Mouse (Mus musculus) G1E (cell line): ENCODE measurements around the gene Arhgap18. TPM values are rescaled to one million over a fixed set of nuclear protein-coding genes. Genes with fewer than 3 reads are reported as not detected.

Source experiments
- ATAC-seq: 2 replicates; pipeline ENCODE4 v1.8.0; 2016; ENCODE audit warnings: mild to moderate bottlenecking; ENCODE audit not compliant: insufficient number of reproducible peaks, poor library complexity, low FRiP score, severe bottlenecking; ENCODE audit errors: extremely low read depth
- DNase-seq: peaks from one replicate; pipeline ENCODE4 v3.0.0; 2012; ENCODE audit warnings: low spot score
- H3K27me3 ChIP-seq: 2 replicates; pipeline ENCODE4 v1.6.1; 2012; ENCODE audit warnings: mild to moderate bottlenecking, low read length, inconsistent platforms; ENCODE audit not compliant: insufficient read depth
- H3K36me3 ChIP-seq: replicated peaks from 2 replicates; pipeline ENCODE3; 2012; ENCODE audit warnings: mild to moderate bottlenecking, inconsistent platforms
- H3K4me1 ChIP-seq: 2 replicates; pipeline ENCODE4 v1.6.1; 2012; ENCODE audit warnings: low read depth, low read length, inconsistent platforms, mixed read lengths; ENCODE audit not compliant: insufficient read depth
- H3K4me3 ChIP-seq: 2 replicates; pipeline ENCODE4 v1.5.1; 2012; ENCODE audit warnings: low read depth, mild to moderate bottlenecking, inconsistent platforms, low read length, moderate library complexity, mixed read lengths
- H3K9me3 ChIP-seq: replicated peaks from 2 replicates; pipeline ENCODE4 v1.6.1; 2012; ENCODE audit warnings: inconsistent platforms
- CTCF ChIP-seq: IDR thresholded peaks from 2 replicates; pipeline ENCODE4 v1.5.1; 2012; ENCODE audit warnings: low read depth, low read length, inconsistent platforms, mixed read lengths
- GATA1 ChIP-seq: IDR thresholded peaks from 2 replicates; pipeline ENCODE4 v1.6.1; 2012; ENCODE audit warnings: borderline replicate concordance, low read length, inconsistent platforms, mixed read lengths
- GATA2 ChIP-seq: IDR thresholded peaks from 2 replicates; pipeline ENCODE4 v1.6.1; 2012; ENCODE audit warnings: low read depth, low read length, inconsistent platforms, borderline replicate concordance
- POLR2AphosphoS5 ChIP-seq: IDR thresholded peaks from 2 replicates; pipeline ENCODE4 v1.6.1; 2012; ENCODE audit warnings: low read depth, low read length, inconsistent platforms; ENCODE audit not compliant: insufficient replicate concordance
- TAL1 ChIP-seq: conservative IDR thresholded peaks from 2 replicates; pipeline ENCODE4 v1.6.1; 2012; ENCODE audit warnings: low read depth, low read length, inconsistent platforms, mixed read lengths
- polyA plus RNA-seq: library from polyadenylated mRNA; stranded (reverse); fragments of >175 nt; gene quantifications from 2 replicates; pipeline ENCODE4 v1.2.3, GENCODE M21; 2012
- total RNA-seq, 2 experiments: library from RNA; stranded (forward) in 1 of 2; stranded (reverse) in 1 of 2; fragments of 200-1000 nt in 1 of 2; fragments of >200 nt in 1 of 2; fragmentation: Nextera tagmentation in 1 of 2; gene quantifications; 2 replicates each; pipeline ENCODE4 v1.2.3; 2014 to 2017

Arhgap18 gene
- total and polyA plus RNA-seq, 3 experiments = 0.03 to 5.0 TPM; not detected in 1

GRCm38 (mm10) chr10:26820936-26821335 lies 67.7 kb downstream of the Arhgap18 start:
- 0 out of 2 replicates have a peak, but pooled peaks cover 3% of the 10 kb centered on the region for H3K9me3 ChIP-seq
- H3K27me3 ChIP-seq = no peaks in the 10 kb centered on the region
- ATAC-seq (no peak), DNase-seq (no peak)
- TF ChIP-seq GATA2 (no peak), POLR2AphosphoS5 (no peak), TAL1 (no peak), GATA1 (no peak), CTCF (no peak)
- no peaks in the 10 kb centered on the region for H3K4me1 ChIP-seq
- H3K4me3 ChIP-seq = no peak overlapping the region
- no peaks in the 10 kb centered on the region for H3K36me3 ChIP-seq

GRCm38 (mm10) chr10:26823997-26824396 lies 70.8 kb downstream of the Arhgap18 start:
- no peak for DNase-seq
- ATAC-seq = no peak

GRCm38 (mm10) chr10:26825246-26825889 lies 72.1 kb downstream of the Arhgap18 start:
- ATAC-seq = no peak
- no peaks in the 10 kb centered on the region for H3K9me3 ChIP-seq
- H3K36me3 ChIP-seq = no peaks in the 10 kb centered on the region

More at GRCm38 (mm10) chr10:26823997-26824396, 70.8 kb downstream of the Arhgap18 start:
- no peaks in the 10 kb centered on the region for H3K4me1 ChIP-seq
- no peaks in the 10 kb centered on the region for H3K9me3 ChIP-seq
- H3K36me3 ChIP-seq = no peaks in the 10 kb centered on the region
- no peak overlapping the region for H3K4me3 ChIP-seq
- no peaks in the 10 kb centered on the region for H3K27me3 ChIP-seq
- TF ChIP-seq POLR2AphosphoS5 (no peak), GATA2 (no peak), TAL1 (no peak), GATA1 (no peak), CTCF (no peak)

DNA sequence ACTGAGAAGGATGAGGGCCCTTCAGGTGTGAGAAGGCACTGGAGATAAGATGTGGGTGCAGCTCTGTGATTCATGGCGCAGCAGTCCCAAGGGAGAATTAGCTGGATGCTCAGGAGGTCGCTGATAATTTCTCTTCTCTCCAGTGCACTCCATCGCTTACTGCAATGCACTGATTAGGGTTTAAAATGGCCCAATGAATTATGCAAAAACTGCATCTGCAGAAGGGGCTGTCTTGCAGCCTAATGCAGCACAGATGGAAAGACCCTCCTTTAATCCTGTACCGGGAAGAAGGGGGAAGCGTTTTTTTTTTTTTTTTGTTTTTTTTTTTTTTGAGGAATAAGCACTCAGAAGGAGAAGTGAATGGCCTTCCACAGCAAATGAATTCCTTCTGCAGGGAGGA lies 74.1 kb downstream of the Arhgap18 start:
- no peak overlapping the region for H3K4me3 ChIP-seq
- no peak for ATAC-seq
- H3K36me3 ChIP-seq = no peaks in the 10 kb centered on the region
- no peaks in the 10 kb centered on the region for H3K27me3 ChIP-seq
- H3K4me1 ChIP-seq = no peaks in the 10 kb centered on the region
- H3K9me3 ChIP-seq = no peaks in the 10 kb centered on the region
- TF ChIP-seq POLR2AphosphoS5 (no peak), CTCF (no peak), GATA2 (no peak), TAL1 (no peak), GATA1 (no peak)
- no peak for DNase-seq

More at GRCm38 (mm10) chr10:26825246-26825889, 72.1 kb downstream of the Arhgap18 start:
- no peaks in the 10 kb centered on the region for H3K4me1 ChIP-seq
- H3K27me3 ChIP-seq = no peaks in the 10 kb centered on the region
- H3K4me3 ChIP-seq = no peak overlapping the region
- DNase-seq = no peak
- no peak for TF ChIP-seq CTCF
- no peak for TF ChIP-seq GATA2
- TF ChIP-seq GATA1 = no peak
- TF ChIP-seq POLR2AphosphoS5 = no peak
- TF ChIP-seq TAL1 = no peak

- no peak for TF ChIP-seq GATA1
- TF ChIP-seq TAL1 = no peak
- no peak for TF ChIP-seq GATA2
- no peak for TF ChIP-seq POLR2AphosphoS5
- no peak for TF ChIP-seq CTCF
- ATAC-seq = no peak
- Histone ChIP-seq H3K4me1 (no peaks in the 10 kb centered on the region), H3K27me3 (no peaks in the 10 kb centered on the region), H3K9me3 (no peaks in the 10 kb centered on the region), H3K4me3 (no peak overlapping the region), H3K36me3 (no peaks in the 10 kb centered on the region)
- DNase-seq = no peak
Observed at GRCm38 (mm10) chr10:26828412-26829137, 75.4 kb downstream of the Arhgap18 start.

DNA sequence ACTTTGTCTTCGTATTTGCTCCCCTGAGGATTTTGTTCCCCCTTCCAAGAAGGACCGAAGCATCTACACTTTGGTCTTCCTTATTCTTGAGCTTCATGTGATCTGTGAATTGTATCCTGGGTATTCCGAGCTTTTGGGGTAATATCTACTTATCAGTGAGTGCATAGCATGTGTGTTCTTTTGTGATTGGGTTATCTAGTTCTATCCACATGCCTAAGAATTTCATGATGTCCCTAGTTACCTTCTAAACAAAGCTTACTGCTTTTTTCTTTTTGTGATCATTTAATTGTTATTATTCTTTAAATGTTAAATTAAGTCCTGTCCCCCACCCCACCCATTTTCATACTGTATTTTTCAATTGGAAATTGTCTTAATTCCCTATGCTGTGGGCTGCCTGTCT lies 78.8 kb downstream of the Arhgap18 start:
- ATAC-seq = no peak
- TF ChIP-seq GATA2 (no peak), TAL1 (no peak), POLR2AphosphoS5 (no peak), GATA1 (no peak), CTCF (no peak)
- no peaks in the 10 kb centered on the region for H3K4me1 ChIP-seq

More for the DNA sequence above, 78.8 kb downstream of the Arhgap18 start:
- Histone ChIP-seq H3K36me3 (no peaks in the 10 kb centered on the region), H3K27me3 (no peaks in the 10 kb centered on the region), H3K9me3 (peaks cover 2% of the 10 kb centered on the region; the same call in 1 of the 2 replicates), H3K4me3 (no peak overlapping the region)
- DNase-seq = no peak
